Mouse (Mus musculus) heart, postnatal 0 days (tissue): ENCODE measurements around the gene Olfr887. TPM values are rescaled to one million over a fixed set of nuclear protein-coding genes. Genes with fewer than 3 reads are reported as not detected.

ENCODE experiments used
- ATAC-seq: fragments of 200-750 bp; cut with Nextera tagmentation; 2 replicates; pipeline ENCODE4 v1.8.0; 2017; ENCODE audit warnings: low read depth, moderate number of reproducible peaks, moderate library complexity; ENCODE audit not compliant: insufficient read depth
- DNase-seq: peaks from one replicate; pipeline ENCODE4 v3.0.0-alpha.2; 2016; ENCODE audit warnings: low spot score
- H3K27ac ChIP-seq: fragments of 300-500 bp; sonication (generic); 2 replicates; pipeline ENCODE4 v1.5.1; 2014; ENCODE audit warnings: low read depth, mild to moderate bottlenecking
- H3K27me3 ChIP-seq: fragments of 300-500 bp; sonication (generic); 2 replicates; pipeline ENCODE4 v1.6.1; 2014; ENCODE audit warnings: low read length, mixed read lengths; ENCODE audit not compliant: control insufficient read depth, insufficient read depth
- H3K36me3 ChIP-seq: fragments of 300-500 bp; sonication (generic); replicated peaks from 2 replicates; pipeline ENCODE4 v1.6.1; 2014; ENCODE audit warnings: low read length, mixed read lengths; ENCODE audit not compliant: control insufficient read depth, insufficient read depth
- H3K4me1 ChIP-seq: fragments of 300-500 bp; sonication (generic); 2 replicates; pipeline ENCODE4 v1.6.1; 2014; ENCODE audit warnings: antibody characterized with exemption; ENCODE audit not compliant: control insufficient read depth, insufficient read depth
- H3K4me2 ChIP-seq: fragments of 300-500 bp; sonication (generic); 2 replicates; pipeline ENCODE4 v1.6.1; 2014; ENCODE audit warnings: low read depth, mild to moderate bottlenecking, low read length, moderate library complexity
- H3K4me3 ChIP-seq: fragments of 300-500 bp; sonication (generic); 2 replicates; pipeline ENCODE4 v1.5.1; 2014; ENCODE audit warnings: low read depth, low read length
- H3K9ac ChIP-seq: fragments of 300-500 bp; sonication (generic); replicated peaks from 2 replicates; pipeline ENCODE4 v1.6.1; 2014; ENCODE audit warnings: low read depth, low read length, mixed read lengths
- H3K9me3 ChIP-seq: fragments of 300-500 bp; sonication (generic); replicated peaks from 2 replicates; pipeline ENCODE4 v1.6.1; 2016; ENCODE audit warnings: low read length; ENCODE audit not compliant: control insufficient read depth
- CTCF ChIP-seq: IDR thresholded peaks from 2 replicates; pipeline ENCODE4 v1.5.1; 2016; ENCODE audit warnings: antibody characterized with exemption, control low read depth, low read depth
- EP300 ChIP-seq: IDR thresholded peaks from 2 replicates; pipeline ENCODE4 v1.6.1; 2016; ENCODE audit warnings: antibody characterized with exemption, low read depth
- WGBS: fragments of 180-500 bp; shearing (Covaris S2); extraction: QIAGEN DNeasy Blood & Tissue Kit; methylation state at CpG from one replicate; pipeline ENCODE4 v1.1.7; 2014; 5-methylcytosine and 5-hydroxymethylcytosine counted together
- polyA plus RNA-seq: library from polyadenylated mRNA; unstranded; fragments of >200 nt; fragmentation: Nextera tagmentation; extraction: Ambion mirVana; gene quantifications from 2 replicates; pipeline ENCODE4 v1.2.1, GENCODE M21; 2015
- total RNA-seq: library from RNA; depleted of rRNA; stranded (reverse); fragments of >200 nt; gene quantifications from 2 replicates; pipeline ENCODE4 v1.2.3, GENCODE M21; 2014; ENCODE audit warnings: low replicate concordance; rRNA removed

Gene Olfr887
- total RNA-seq: not detected in 2 replicates
- not detected in 2 replicates for polyA plus RNA-seq

DNA sequence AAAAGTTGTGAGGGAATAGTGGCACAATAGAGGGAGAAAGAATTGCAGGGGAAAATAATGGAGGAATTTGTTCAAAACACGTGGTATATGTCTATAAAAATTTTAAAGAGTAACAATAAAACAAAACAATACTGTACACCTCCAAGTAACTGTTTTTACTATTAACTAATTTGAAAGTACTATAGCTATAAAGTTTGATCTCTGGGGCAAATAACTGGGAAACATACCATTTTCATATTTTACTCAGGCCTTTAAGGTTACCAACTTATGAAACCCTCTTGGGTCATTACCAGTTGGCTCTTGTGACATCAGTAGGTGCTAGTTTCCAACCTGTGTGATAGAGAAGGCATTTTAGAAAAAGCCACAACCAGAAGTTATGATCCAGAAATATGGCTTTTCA is at the start of gene Olfr887:
TSS of gene Olfr887 (plus strand) at position 301 of the 400 bp plus-strand sequence.
- 71% methylated on average over 1 of the region's 1 CpGs for WGBS
- no peak for TF ChIP-seq EP300
- TF ChIP-seq CTCF: no peak

DNA sequence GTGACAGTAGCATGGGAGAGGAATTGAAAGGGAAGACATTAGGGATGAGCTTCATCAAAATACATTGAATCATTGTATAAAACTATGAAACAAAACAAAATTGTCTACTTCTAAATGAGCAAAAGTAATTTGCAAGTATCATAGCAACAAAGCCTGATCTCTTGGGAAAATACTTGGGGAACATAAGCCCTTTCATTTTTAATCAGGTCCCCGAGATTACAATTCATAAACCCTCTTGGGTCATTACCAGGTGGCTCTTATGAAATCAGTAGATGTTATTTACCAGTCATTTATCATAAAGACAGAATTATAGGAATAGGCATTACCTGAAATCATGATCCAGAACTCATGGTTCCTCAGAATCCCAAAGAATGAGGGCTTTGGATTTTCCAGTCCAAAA is 37.6 kb upstream of the Olfr887 start, which contains the start of gene Olfr884:
TSS of gene Olfr884 (plus strand) at position 301 of the 400 bp plus-strand sequence.
- H3K4me1 ChIP-seq: no peaks in the 10 kb centered on the region
- no peak for ATAC-seq
- WGBS: 59% methylated on average over 1 of the region's 1 CpGs
- H3K4me3 ChIP-seq: no peak within 1 kb of the TSS
- no peaks in the 10 kb centered on the region for H3K36me3 ChIP-seq
- no peak within 1 kb of the TSS for H3K4me2 ChIP-seq
- TF ChIP-seq EP300 (no peak), CTCF (no peak)
- DNase-seq: no peak
- no peaks in the 10 kb centered on the region for H3K9me3 ChIP-seq
- no peak within 1 kb of the TSS for H3K27ac ChIP-seq
- H3K9ac ChIP-seq: no peak within 1 kb of the TSS
- no peaks in the 10 kb centered on the region for H3K27me3 ChIP-seq

More for the DNA sequence above, at the start of gene Olfr887:
- no peak for DNase-seq
- H3K36me3 ChIP-seq: no peaks in the 10 kb centered on the region
- no peak for ATAC-seq
- H3K9me3 ChIP-seq: no peaks in the 10 kb centered on the region
- no peak within 1 kb of the TSS for H3K27ac ChIP-seq
- H3K9ac ChIP-seq: no peak within 1 kb of the TSS
- no peaks in the 10 kb centered on the region for H3K4me1 ChIP-seq
- no peaks in the 10 kb centered on the region for H3K27me3 ChIP-seq
- H3K4me2 ChIP-seq: no peak within 1 kb of the TSS
- no peak within 1 kb of the TSS for H3K4me3 ChIP-seq

DNA sequence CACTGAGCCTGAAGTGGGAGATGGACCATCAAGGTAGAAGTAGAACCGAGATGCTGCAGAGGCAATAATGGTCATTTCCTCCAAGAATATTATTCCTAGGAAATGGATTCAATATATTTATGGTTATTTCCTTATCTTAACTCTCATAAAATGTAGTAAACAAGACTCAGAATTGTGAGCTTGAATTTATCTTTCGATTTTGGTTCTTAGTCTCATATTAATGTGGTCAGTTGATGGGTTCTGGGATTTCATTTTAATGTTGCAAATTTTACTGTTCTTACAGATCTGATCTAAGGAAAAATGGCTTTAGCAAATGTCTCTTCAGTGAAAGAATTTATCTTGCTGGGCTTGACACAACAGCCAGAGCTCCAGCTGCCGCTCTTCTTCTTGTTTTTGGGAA is 22.9 kb upstream of the Olfr887 start, which contains the start of gene Olfr885:
TSS of gene Olfr885 (plus strand) at position 301 of the 400 bp plus-strand sequence.
- TF ChIP-seq EP300 (no peak), CTCF (no peak)
- Histone ChIP-seq H3K4me1 (no peaks in the 10 kb centered on the region), H3K9ac (no peak within 1 kb of the TSS), H3K4me2 (no peak within 1 kb of the TSS), H3K27me3 (no peaks in the 10 kb centered on the region), H3K27ac (no peak within 1 kb of the TSS), H3K9me3 (no peaks in the 10 kb centered on the region), H3K36me3 (no peaks in the 10 kb centered on the region), H3K4me3 (no peak within 1 kb of the TSS)
- ATAC-seq (no peak), DNase-seq (no peak)
- WGBS: 69% methylated on average over 3 of the region's 3 CpGs

DNA sequence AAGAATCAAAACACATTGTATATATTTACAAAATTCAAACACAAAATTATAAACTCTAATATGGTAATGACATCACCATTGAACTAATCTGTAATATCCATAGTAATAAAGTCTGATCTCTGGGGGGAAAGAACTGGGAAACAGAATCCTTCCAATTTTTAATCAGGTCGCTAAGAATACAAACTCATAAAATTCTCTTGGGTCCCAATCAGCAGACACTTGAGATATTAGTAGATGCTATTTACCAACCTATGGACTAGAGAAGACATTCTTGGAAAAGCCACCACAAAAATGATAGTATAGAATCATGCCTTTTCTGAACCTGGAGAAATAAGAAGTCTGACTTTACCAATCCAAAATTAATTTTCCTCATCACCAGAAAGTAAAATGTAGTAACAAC is 24.0 kb downstream of the Olfr887 start, which contains the start of gene Olfr888:
TSS of gene Olfr888 (plus strand) at position 301 of the 400 bp plus-strand sequence.
- ATAC-seq (no peak), DNase-seq (no peak)
- Histone ChIP-seq H3K4me2 (no peak within 1 kb of the TSS), H3K27ac (no peak within 1 kb of the TSS), H3K4me3 (no peak within 1 kb of the TSS), H3K27me3 (no peaks in the 10 kb centered on the region), H3K4me1 (no peaks in the 10 kb centered on the region), H3K9ac (no peak within 1 kb of the TSS), H3K9me3 (no peaks in the 10 kb centered on the region), H3K36me3 (no peaks in the 10 kb centered on the region)
- TF ChIP-seq CTCF: no peak
- WGBS: 63% methylated on average over 1 of the region's 1 CpGs

DNA sequence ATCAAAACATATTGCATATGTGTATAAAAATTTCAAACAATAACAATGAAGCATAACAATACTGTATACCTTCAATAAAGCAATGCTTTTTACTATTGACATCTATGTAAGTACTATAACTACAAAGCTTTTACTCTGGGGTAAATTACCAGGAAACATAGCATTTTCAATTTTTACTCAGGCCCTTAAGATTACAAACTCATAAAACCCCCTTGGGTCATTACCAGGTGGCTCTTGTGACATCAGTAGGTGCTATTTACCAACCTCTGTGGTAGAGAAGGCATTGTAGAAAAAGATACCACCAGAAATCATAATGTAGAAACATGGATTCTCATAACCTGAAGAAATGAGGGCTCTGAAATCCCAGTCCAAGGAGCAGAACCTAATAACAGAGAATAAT is 31.0 kb downstream of the Olfr887 start, which contains the start of gene Olfr889:
TSS of gene Olfr889 (plus strand) at position 301 of the 400 bp plus-strand sequence.
- H3K27ac ChIP-seq: no peak within 1 kb of the TSS
- H3K36me3 ChIP-seq: no peaks in the 10 kb centered on the region
- no peaks in the 10 kb centered on the region for H3K9me3 ChIP-seq
- H3K9ac ChIP-seq: no peak within 1 kb of the TSS
- no peaks in the 10 kb centered on the region for H3K27me3 ChIP-seq
- TF ChIP-seq EP300: no peak
- TF ChIP-seq CTCF: no peak
- H3K4me3 ChIP-seq: no peak within 1 kb of the TSS
- ATAC-seq: no peak
- DNase-seq: no peak
- no peaks in the 10 kb centered on the region for H3K4me1 ChIP-seq
- H3K4me2 ChIP-seq: no peak within 1 kb of the TSS

Other genes with a start within 250 kb of the Olfr887 start
- gene Olfr877, start 229.8 kb upstream of the Olfr887 start, total RNA-seq: not detected in 2 replicates
- gene Olfr877, start 229.8 kb upstream of the Olfr887 start, polyA plus RNA-seq: not detected in 2 replicates
- gene Olfr145, start 187.3 kb upstream of the Olfr887 start, total RNA-seq: not detected in 2 replicates
- not detected in 2 replicates for gene Olfr145, start 187.3 kb upstream of the Olfr887 start, polyA plus RNA-seq
- not detected in 2 replicates for gene Olfr878, start 166.2 kb upstream of the Olfr887 start, total RNA-seq
- gene Olfr878, start 166.2 kb upstream of the Olfr887 start, polyA plus RNA-seq: not detected in 2 replicates
- gene Olfr881, start 92.2 kb upstream of the Olfr887 start, total RNA-seq: not detected in 2 replicates
- not detected in 2 replicates for gene Olfr881, start 92.2 kb upstream of the Olfr887 start, polyA plus RNA-seq
- gene Olfr883, start 58.3 kb upstream of the Olfr887 start, total RNA-seq: not detected in 2 replicates
- not detected in 2 replicates for gene Olfr883, start 58.3 kb upstream of the Olfr887 start, polyA plus RNA-seq
- not detected in 2 replicates for gene Olfr884, start 37.5 kb upstream of the Olfr887 start, total RNA-seq
- gene Olfr884, start 37.5 kb upstream of the Olfr887 start, polyA plus RNA-seq: not detected in 2 replicates
- gene Olfr885, start 22.8 kb upstream of the Olfr887 start, total RNA-seq: not detected in 2 replicates
- not detected in 2 replicates for gene Olfr885, start 22.8 kb upstream of the Olfr887 start, polyA plus RNA-seq
- not detected in 2 replicates for gene Olfr888, start 24.1 kb downstream of the Olfr887 start, total RNA-seq
- gene Olfr888, start 24.1 kb downstream of the Olfr887 start, polyA plus RNA-seq: not detected in 2 replicates
- not detected in 2 replicates for gene Olfr889, start 31.1 kb downstream of the Olfr887 start, total RNA-seq
- gene Olfr889, start 31.1 kb downstream of the Olfr887 start, polyA plus RNA-seq: not detected in 2 replicates
- not detected in 2 replicates for gene Olfr890, start 58.4 kb downstream of the Olfr887 start, total RNA-seq
- gene Olfr890, start 58.4 kb downstream of the Olfr887 start, polyA plus RNA-seq: not detected in 2 replicates
- not detected in 2 replicates for gene Olfr891, start 96.7 kb downstream of the Olfr887 start, total RNA-seq
- gene Olfr891, start 96.7 kb downstream of the Olfr887 start, polyA plus RNA-seq: not detected in 2 replicates
- not detected in 2 replicates for gene Olfr893, start 124.3 kb downstream of the Olfr887 start, total RNA-seq
- gene Olfr893, start 124.3 kb downstream of the Olfr887 start, polyA plus RNA-seq: not detected in 2 replicates
- not detected in 2 replicates for gene Olfr894, start 134.0 kb downstream of the Olfr887 start, total RNA-seq
- not detected in 2 replicates for gene Olfr894, start 134.0 kb downstream of the Olfr887 start, polyA plus RNA-seq
- not detected in 2 replicates for gene Olfr143, start 168.7 kb downstream of the Olfr887 start, total RNA-seq
- gene Olfr143, start 168.7 kb downstream of the Olfr887 start, polyA plus RNA-seq: not detected in 2 replicates
- not detected in 2 replicates for gene Olfr895, start 183.8 kb downstream of the Olfr887 start, total RNA-seq
- gene Olfr895, start 183.8 kb downstream of the Olfr887 start, polyA plus RNA-seq: not detected in 2 replicates
- gene Olfr896-ps1, start 207.0 kb downstream of the Olfr887 start, total RNA-seq: not detected in 2 replicates
- gene Olfr896-ps1, start 207.0 kb downstream of the Olfr887 start, polyA plus RNA-seq: not detected in 2 replicates
- gene Olfr25, start 245.0 kb downstream of the Olfr887 start, total RNA-seq: not detected in 2 replicates
- not detected in 2 replicates for gene Olfr25, start 245.0 kb downstream of the Olfr887 start, polyA plus RNA-seq